8 mouse cellular contexts compared by ENCODE assay signal in the genomic region with DNA sequence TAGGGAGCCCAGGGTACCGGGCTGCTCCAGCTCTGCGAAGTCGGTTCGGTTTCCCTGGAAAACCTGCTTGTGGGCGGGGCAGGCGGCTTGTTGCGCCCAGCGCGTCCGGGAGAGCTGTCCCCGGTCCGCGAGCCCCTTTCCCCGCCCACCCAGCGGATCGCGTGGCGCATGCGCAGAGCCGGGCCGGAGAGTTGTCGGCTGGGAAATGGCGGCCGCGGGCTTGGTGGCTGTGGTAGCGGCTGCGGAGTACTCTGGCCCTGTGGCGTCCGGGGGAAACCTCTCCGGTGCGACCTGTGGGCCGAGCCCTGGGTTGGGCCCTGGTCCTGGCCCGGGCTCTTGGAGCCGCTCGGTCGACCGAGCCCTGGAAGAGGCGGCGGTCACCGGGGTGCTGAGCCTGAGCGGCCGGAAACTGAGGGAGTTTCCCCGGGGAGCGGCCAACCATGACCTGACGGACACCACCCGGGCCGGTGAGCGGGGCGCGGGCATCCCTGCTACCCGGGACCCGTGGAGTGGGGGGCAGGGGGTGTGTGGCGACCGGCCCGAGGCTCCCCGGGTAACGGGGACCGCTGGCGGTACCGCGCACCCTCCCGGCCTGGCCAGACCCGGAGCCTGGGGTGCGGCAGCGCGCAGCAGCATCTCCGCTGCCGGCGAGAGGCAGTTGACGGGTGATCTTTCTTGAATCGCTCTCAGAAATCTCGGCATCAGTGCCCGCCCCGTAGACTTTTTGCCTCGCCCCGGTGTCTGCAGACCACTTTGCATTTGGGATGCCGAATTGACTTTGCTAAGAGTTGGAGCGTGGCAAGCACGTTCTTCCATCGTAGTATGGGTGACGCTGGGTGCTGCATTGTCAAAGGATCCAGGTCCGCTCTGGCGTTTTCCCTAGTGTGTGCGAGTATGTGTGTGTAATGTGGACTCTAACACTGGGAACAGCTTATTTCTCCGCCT. TPM values are rescaled to one million over a fixed set of nuclear protein-coding genes. Genes with fewer than 3 reads are reported as not detected.
DNase-seq lines count a peak whose midpoint lies in the region; ATAC-seq and TF ChIP-seq lines count a peak whose summit lies in the region.

Gene Lrch3 (plus strand): TSS at position 164 of the 945 bp plus-strand sequence.

- peak; percentile 94 for DNase-seq in 3134 (ENCODE audit: extremely low read depth, insufficient read length, low spot score)
- DNase-seq in adrenal gland, postnatal 36 days = peak; percentile 98 to 99
- peak; percentile 96 to 97 for DNase-seq in heart, adult 2 months
- DNase-seq in kidney, adult 8-10 months = peak; percentile 91 to 93
- DNase-seq in spleen, postnatal 10 days (ENCODE audit: low spot score in 2 of 2) = peak; percentile 96 to 97

- TF ChIP-seq CTCF in heart, adult 2 months (IDR thresholded peaks at IDR 0.05) = no peak

- intact Hi-C loops in heart, adult 2 months (cut with DNase I) = loop anchor here (2.0 to 5.0 kb wide), 4 partner anchors 33 to 73 kb away; partner anchors contain the start of genes Fyttd1 and Rubcn

- H3K4me3 ChIP-seq in embryonic facial prominence, embryonic 13.5 days = peak within 1 kb of the TSS; percentile 92
- peak within 1 kb of the TSS; percentile 95 for H3K4me3 ChIP-seq in heart, adult 2 months
- peak within 1 kb of the TSS; percentile 97 for H3K4me3 ChIP-seq in limb, embryonic 13.5 days
- H3K4me3 ChIP-seq in midbrain, embryonic 16.5 days (ENCODE audit: low read depth, low read length) = peak within 1 kb of the TSS; percentile 97

- H3K36me3 ChIP-seq in embryonic facial prominence, embryonic 13.5 days = 0 out of 2 replicates have a peak, but pooled peaks cover 2% of the 10 kb centered on the region
- H3K36me3 ChIP-seq in heart, adult 2 months (ENCODE audit: control insufficient read depth, insufficient read depth, low read length) = peaks cover 14% of the 10 kb centered on the region
- no peaks in the 10 kb centered on the region for H3K36me3 ChIP-seq in limb, embryonic 13.5 days
- H3K36me3 ChIP-seq in midbrain, embryonic 16.5 days (ENCODE audit: control insufficient read depth, insufficient read depth, low read length) = no peaks in the 10 kb centered on the region

- H3K27ac ChIP-seq in embryonic facial prominence, embryonic 13.5 days = peak within 1 kb of the TSS; percentile 88
- peak within 1 kb of the TSS; percentile 98 for H3K27ac ChIP-seq in heart, adult 2 months
- peak within 1 kb of the TSS; percentile 83 for H3K27ac ChIP-seq in limb, embryonic 13.5 days
- H3K27ac ChIP-seq in midbrain, embryonic 16.5 days (ENCODE audit: low read length) = peak within 1 kb of the TSS; percentile 93

- H3K4me1 ChIP-seq in embryonic facial prominence, embryonic 13.5 days = peaks cover 6% of the 10 kb centered on the region
- H3K4me1 ChIP-seq in heart, adult 2 months (ENCODE audit: control insufficient read depth, insufficient read depth, low read length) = peaks cover 7% of the 10 kb centered on the region
- peaks cover 6% of the 10 kb centered on the region for H3K4me1 ChIP-seq in limb, embryonic 13.5 days
- H3K4me1 ChIP-seq in midbrain, embryonic 16.5 days (ENCODE audit: control insufficient read depth, insufficient read depth, low read length) = peaks cover 9% of the 10 kb centered on the region

- peak; percentile 90 for ATAC-seq in embryonic facial prominence, embryonic 13.5 days (ENCODE audit: insufficient number of reproducible peaks, insufficient read depth, low FRiP score, low TSS enrichment, low read depth)
- ATAC-seq in limb, embryonic 13.5 days (ENCODE audit: low FRiP score, low read depth) = peak; percentile 94
- ATAC-seq in midbrain, embryonic 16.5 days = peak; percentile 94

- no peak for TF ChIP-seq EP300 in heart, adult 2 months (IDR thresholded peaks at IDR 0.05; ENCODE audit: insufficient read depth, low read depth, low read length)

- peak within 1 kb of the TSS; percentile 95 for H3K9ac ChIP-seq in embryonic facial prominence, embryonic 13.5 days
- peak within 1 kb of the TSS; percentile 93 for H3K9ac ChIP-seq in heart, adult 2 months (ENCODE audit: low read depth, low read length)
- H3K9ac ChIP-seq in limb, embryonic 13.5 days = peak within 1 kb of the TSS; percentile 93
- peak within 1 kb of the TSS; percentile 92 for H3K9ac ChIP-seq in midbrain, embryonic 16.5 days (ENCODE audit: low read depth, low read length)

- no peaks in the 10 kb centered on the region for H3K27me3 ChIP-seq in embryonic facial prominence, embryonic 13.5 days
- no peaks in the 10 kb centered on the region for H3K27me3 ChIP-seq in heart, adult 2 months (ENCODE audit: control insufficient read depth, insufficient read depth, low read length)
- no peaks in the 10 kb centered on the region for H3K27me3 ChIP-seq in limb, embryonic 13.5 days
- H3K27me3 ChIP-seq in midbrain, embryonic 16.5 days (ENCODE audit: control insufficient read depth, insufficient read depth, low read depth, low read length) = no peaks in the 10 kb centered on the region

- no peaks in the 10 kb centered on the region; the same call in 1 of the 2 replicates for H3K79me2 ChIP-seq in heart, adult 2 months (replicated peaks; ENCODE audit: control insufficient read depth, insufficient read depth, low read length)

- under 1% methylated on average over 85 of the region's 85 CpGs for WGBS in embryonic facial prominence, embryonic 13.5 days
- under 1% methylated on average over 83 of the region's 85 CpGs for WGBS in heart, adult 2 months
- under 1% methylated on average over 79 of the region's 85 CpGs for WGBS in limb, embryonic 13.5 days
- under 1% methylated on average over 71 of the region's 85 CpGs for WGBS in midbrain, embryonic 16.5 days

- peak; percentile 90 for TF ChIP-seq POLR2A in heart, adult 2 months (IDR thresholded peaks at IDR 0.05; ENCODE audit: insufficient read depth, low read depth, low read length)

- H3K9me3 ChIP-seq in embryonic facial prominence, embryonic 13.5 days = no peaks in the 10 kb centered on the region
- no peaks in the 10 kb centered on the region for H3K9me3 ChIP-seq in limb, embryonic 13.5 days
- no peaks in the 10 kb centered on the region for H3K9me3 ChIP-seq in midbrain, embryonic 16.5 days (replicated peaks; ENCODE audit: control insufficient read depth, low read length, poor library complexity, severe bottlenecking)

- peak within 1 kb of the TSS; percentile 69 for H3K4me2 ChIP-seq in embryonic facial prominence, embryonic 13.5 days
- peak within 1 kb of the TSS; percentile 74 for H3K4me2 ChIP-seq in limb, embryonic 13.5 days (replicated peaks)
- H3K4me2 ChIP-seq in midbrain, embryonic 16.5 days (ENCODE audit: low read length) = peak within 1 kb of the TSS; percentile 81

RNA-seq across cellular contexts. Expression of gene Lrch3, which starts in this region (rescaled TPM):
- 10 to 100 TPM; 30.5 to 34.4 TPM for total RNA-seq in adrenal gland, postnatal 36 days (2021)
- 32.7 and 34.1 TPM in 2 replicates for polyA plus RNA-seq in embryonic facial prominence, embryonic 13.5 days (2015; fragmentation: Nextera tagmentation; extraction: Ambion mirVana)
- total RNA-seq in heart, adult 2 months (2021) = 10 to 100 TPM; 20.3 to 22.6 TPM
- 13.8 and 25.5 TPM in 2 replicates for polyA plus RNA-seq in heart, adult 2 months (2012; rRNA removed)
- 31.2 and 36.7 TPM in 2 replicates for polyA plus RNA-seq in limb, embryonic 13.5 days (2015; fragmentation: Nextera tagmentation; extraction: Ambion mirVana)
- 39.5 and 47.1 TPM in 2 replicates for polyA plus RNA-seq in midbrain, embryonic 16.5 days (2015; fragmentation: Nextera tagmentation; extraction: Ambion mirVana)

Comparison
In these comparisons a context has a peak if more than half of its experiments do, and no peak if none do; other contexts are left out.
1. Peak in every context shown above with its lines: DNase-seq, ATAC-seq, H3K4me3 ChIP-seq and H3K27ac ChIP-seq.